Mouse (Mus musculus): ENCODE results near the gene Glrb. TPM values are rescaled to one million over a fixed set of nuclear protein-coding genes. Genes with fewer than 3 reads are reported as not detected.

Glrb gene
- total RNA-seq (2017): not detected in 2 replicates

DNA sequence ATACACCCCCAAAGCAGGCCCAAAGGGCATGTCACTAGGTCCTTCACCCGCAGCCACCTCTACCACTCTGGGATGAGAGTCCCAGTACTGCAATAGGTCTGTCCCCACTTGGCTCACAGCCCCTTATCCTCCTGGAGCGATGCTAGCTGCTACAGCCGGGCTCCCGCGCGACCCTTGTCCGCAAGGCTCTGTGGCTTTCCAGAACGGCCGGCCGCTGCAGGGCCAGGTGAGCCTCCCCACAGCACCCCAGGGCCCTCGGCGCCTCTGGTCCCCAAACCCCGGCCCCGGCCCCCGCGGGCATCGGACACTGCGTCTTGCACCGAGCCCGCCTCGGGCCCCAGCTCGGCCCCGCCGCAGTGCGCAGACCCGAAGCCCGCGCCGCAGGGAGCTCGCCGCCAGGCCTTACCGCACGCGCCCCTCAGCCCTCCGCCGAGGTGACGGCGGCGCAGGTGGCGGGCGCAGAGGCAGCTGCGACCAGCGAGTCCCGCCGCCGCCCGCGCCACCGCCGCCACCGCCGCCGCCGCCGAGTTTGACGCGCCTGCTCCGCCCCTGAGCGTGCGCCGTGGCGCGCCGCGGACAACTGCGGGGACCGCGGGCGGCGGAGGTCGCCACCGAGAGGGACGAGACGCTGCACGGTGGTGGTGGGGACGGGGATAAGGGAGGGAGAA is at the start of gene Glrb:
Glrb (minus strand) TSS at position 550 of the 668 bp plus-strand sequence.
- ATAC-seq (replicated peaks; ENCODE audit: low read depth, poor library complexity, severe bottlenecking): 0 out of 2 replicates have a peak, but pooled peaks have one; percentile 42

DNA sequence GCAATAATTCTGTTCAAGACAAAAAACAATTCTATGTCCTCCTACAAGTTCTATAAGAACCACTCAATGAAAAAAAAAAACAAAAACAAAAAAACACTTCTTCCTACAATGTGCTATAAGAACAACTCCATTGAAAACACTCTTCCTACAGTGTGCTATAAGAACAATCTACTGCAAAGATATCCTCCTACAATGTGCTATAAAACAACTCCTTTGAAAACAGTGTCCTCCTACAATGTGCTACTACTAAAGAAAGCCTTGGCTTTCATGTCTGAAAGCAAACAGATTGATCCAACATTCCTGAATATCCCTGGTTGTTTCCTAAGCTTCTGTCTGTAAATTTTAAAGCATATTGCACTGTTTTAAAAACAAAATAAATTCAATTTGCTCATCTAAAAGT is 46.5 kb upstream of the Glrb start:
- no peak for ATAC-seq (replicated peaks; ENCODE audit: low read depth, poor library complexity, severe bottlenecking)

DNA sequence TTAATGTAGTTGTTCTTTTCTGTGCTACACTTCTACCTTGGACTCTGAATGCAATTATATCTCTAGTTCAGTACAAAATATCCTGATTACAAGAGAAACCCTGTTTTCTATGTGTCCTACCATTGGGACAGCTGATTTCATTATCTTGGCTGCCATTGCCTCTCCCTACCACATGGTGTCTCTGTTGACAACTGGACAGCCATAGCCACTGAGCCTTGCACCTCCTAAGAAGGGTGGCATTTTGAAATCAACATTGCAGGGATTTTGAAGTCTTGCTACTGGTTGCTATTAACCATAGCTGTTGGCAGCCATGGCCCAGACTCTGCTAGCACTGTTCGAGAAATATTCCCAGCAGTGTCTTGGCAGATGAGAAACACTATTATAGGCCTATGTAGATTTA is 45.1 kb upstream of the Glrb start:
- ATAC-seq (replicated peaks; ENCODE audit: low read depth, poor library complexity, severe bottlenecking): peak; percentile 98

DNA sequence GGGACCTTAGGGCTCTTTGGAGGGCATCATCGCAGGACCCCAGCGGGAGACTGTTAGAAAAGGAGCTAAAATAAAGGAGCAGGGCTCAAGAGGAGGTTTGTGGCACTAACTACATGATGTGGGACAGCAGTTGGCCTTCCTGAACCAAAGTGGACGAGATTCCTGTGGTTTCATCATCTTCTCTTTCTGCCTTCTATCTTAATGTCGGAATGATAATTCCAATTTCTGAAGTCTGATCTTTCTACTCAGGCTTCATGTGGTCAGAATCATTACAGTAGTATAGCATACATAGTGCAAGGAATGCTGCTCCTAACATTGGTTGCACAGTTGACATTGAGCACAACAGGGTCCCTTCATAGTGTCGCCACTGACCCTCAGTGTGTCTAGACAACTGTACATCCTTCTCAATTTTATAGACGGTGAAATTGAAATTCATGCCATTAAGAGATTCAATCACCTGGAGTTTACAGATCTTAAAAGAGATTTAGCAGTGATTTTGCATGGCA is 372 bp upstream of the Glrb start:
- no peak for ATAC-seq (replicated peaks; ENCODE audit: low read depth, poor library complexity, severe bottlenecking)

DNA sequence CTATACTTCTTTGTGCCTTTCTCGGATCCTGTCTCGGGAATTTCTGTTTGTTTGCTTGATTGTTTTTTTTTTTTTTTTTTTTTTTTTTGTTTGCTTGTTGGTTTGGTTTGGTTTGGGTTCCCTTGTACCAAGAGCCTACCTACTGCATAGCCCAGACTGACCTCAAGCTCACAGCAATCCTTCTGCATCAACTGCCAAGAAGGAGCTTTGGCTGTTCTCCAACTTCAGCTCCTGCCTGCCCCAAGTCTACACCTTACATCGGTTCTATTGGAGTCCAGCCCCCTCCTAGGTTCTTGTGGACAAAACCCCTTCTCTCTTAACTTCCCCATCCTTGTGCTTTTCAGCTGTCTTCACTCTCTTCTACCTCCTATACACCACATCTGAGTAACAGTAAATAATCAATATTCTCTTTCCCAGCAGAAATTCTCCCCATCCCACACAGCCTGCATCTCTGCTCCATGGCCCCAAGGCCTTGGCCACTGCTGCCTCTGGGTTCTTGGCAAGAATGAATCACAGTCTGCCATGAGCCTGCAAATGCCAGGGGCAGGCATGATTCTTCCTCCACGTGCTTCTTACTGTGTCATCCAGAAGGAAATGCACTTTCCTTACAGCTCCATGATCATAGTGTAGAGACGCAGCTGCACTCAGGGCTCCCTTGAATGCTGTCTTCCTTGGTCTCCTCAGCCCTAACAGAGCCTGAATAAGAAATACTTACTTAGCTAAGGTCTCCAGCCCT is 18.5 kb downstream of the Glrb start:
- ATAC-seq (replicated peaks; ENCODE audit: low read depth, poor library complexity, severe bottlenecking): no peak

DNA sequence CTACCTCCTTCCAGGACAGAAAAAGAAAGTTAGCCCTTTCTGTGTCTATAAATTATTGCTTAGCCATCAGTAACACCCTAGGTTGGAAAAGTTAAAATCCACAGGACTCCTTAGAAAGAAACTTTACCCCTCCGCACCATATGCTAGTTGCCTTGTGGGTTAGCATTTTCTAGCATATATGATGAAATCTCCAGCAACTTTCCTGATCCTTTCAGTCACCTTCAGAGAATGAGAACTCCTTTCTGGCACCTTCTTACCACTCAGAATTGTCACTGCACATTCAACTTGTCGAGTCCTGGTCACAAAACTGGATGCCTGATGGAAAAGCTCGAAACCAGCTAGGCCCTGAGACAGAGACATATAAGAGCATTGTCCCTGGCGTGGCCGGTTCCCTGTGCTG is 19.1 kb downstream of the Glrb start:
- ATAC-seq (replicated peaks; ENCODE audit: low read depth, poor library complexity, severe bottlenecking): no peak

DNA sequence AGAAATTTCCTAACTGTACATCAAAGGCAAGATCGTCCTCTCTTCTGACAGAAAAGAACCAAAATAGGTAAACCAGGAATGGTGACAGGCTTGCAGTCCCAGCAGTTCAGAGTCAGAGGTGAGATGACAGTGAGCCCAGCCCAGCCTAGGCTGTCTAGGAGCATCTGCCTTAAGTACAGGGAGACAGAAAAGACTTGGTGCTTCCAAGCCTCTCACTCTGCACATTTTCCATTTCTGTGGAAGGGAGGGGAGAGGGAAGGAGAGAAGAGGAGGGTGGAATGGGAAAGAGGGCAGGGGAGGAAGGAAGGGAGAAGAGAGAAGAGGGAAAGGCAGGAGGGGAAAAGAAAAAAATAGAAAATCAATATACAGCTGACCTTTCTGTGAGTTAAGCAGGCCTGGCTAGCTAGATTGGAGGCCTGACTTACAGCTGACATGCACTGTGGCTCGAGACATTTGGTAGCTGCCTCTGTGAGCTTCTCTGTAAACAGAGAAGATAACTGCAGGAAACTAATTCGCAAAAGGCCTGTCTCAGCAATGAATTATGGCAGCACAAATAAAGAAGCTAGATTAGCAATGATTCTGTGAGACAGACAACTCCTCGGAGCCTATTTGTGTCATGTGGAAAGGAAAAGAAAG is 20.3 kb downstream of the Glrb start:
- ATAC-seq (replicated peaks; ENCODE audit: low read depth, poor library complexity, severe bottlenecking): no peak

DNA sequence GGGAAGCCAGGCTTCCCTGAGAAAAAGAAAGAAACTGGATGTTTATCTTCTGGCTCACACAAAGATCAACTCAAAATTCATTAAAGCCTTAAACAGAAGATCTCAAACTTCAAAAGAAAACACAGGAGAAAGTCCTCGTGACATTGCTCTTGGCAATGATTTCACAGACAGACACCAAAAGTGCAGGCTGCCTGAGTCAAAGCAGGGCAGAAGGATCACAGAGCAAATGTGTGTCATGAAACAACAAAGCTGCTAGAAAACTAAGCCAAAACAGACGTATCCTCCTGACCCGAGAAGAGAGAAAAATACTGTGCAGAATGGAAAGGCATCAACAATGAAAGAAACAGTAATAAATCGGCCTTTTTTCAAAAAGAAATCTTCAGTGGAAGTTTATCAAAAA is 22.4 kb downstream of the Glrb start:
- no peak for ATAC-seq (replicated peaks; ENCODE audit: low read depth, poor library complexity, severe bottlenecking)

DNA sequence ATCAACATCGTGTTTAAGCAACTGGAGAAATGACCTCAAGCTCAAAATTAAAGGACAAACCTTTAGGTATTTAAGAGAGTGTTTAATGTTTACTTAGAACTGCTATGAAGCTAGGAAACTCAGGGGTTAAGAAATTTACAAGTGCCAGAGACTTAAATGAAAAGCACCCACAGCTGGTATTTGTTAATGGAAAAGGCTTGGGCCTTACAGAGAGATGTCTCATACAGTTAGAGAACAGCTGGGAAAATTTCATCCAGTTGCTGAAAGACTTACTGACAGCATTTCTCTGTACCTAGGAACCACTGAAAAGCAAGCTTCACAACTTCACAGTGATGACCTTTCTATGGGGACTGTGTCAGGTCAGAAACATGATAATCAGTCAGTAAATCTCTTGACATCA is 28.3 kb downstream of the Glrb start:
- no peak for ATAC-seq (replicated peaks; ENCODE audit: low read depth, poor library complexity, severe bottlenecking)

DNA sequence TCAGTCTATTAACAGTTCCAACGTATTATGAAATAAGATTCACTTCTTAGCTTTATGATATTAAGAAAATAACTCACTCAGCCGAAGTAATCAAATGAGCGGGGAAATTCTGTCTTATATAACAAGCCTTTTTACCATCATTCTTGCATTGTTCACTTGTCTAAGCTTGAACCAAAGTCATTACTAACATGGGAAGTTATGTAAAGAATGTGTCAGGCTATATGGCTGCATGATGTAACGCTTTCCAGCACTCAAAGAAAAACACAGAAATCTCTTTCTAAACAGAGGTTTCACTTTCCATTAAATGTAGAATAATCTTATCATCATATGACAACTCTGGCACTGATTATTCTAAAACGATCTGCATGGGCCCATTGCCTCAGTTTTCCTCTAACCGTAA is 29.9 kb downstream of the Glrb start:
- ATAC-seq (replicated peaks; ENCODE audit: low read depth, poor library complexity, severe bottlenecking): no peak

DNA sequence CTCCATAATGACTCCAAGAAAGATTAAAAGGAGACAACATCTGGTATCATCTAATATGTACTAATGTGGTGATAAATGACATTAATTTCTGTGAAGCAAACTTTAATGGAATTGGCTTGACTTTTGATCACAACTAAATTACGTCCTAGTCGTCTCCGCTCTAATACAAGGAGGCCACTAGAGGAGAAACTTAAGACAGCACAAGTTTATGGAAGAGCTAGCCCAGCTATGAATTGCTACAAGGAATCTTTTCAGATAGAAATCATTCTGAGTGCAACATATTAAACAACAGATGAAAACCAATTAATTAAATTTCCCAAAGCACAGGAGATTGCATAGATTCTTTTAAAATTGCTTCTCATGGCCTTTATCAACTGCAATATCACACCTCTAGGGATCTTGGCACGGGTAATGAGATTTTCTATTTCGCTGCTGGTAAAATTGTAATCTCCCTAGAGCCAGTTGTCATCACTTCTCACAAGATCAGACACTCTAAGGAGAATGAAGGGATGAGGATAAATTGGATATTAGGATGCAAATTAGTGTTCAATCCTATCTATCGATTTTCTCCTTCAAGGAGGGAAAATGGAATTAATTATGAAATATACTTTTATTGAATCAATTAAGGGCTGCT is 32.7 kb downstream of the Glrb start:
- ATAC-seq (replicated peaks; ENCODE audit: low read depth, poor library complexity, severe bottlenecking): no peak

DNA sequence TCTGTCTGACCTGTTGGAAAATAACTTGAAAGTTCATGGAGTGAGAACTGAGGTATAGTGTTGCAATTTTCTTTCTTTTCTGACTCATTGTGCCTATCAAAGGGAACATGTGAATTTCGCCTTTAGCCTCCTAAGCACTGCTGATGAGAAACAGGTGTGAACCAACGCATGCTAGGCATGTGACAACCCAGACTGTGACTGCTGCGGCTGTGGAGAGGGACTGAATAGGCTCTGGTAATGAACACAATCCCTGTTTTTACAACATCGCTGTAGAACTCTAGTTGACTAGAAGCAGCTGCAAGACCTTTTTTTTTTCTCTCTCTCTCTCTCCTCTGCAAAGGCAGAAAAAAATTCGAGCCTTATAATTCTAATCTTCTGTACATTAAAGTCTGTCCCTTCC is 34.9 kb downstream of the Glrb start:
- ATAC-seq (replicated peaks; ENCODE audit: low read depth, poor library complexity, severe bottlenecking): no peak

DNA sequence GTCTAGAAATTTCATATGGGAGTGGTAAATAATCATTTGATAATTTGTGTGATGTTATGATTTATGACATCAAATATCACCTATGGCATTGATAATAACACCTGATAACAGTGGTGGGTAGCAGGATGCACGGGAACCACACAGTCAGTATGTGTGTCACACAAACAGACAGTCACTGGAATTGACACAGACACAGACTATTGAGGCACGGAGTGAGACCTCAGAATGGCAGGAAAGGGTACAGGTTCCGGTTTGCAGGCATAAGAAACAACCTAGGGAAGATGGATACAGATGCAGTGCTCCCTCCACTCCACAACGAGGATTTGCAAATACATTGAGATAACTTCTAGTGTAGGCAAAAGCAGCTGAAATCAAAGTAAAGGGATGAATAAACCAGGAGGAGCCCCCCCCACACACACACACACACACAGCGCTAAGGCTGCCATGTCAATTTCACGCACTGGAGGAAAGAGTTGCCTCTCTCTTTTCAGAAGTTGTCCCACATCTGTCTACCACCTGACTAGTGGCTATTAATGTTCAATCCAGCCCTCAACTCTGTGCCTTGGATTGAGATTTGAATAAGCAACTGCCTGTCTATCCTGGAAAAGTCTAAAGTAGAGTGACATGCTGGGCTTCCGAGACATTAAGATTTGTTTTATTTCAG is 38.6 kb downstream of the Glrb start:
- no peak for ATAC-seq (replicated peaks; ENCODE audit: low read depth, poor library complexity, severe bottlenecking)

DNA sequence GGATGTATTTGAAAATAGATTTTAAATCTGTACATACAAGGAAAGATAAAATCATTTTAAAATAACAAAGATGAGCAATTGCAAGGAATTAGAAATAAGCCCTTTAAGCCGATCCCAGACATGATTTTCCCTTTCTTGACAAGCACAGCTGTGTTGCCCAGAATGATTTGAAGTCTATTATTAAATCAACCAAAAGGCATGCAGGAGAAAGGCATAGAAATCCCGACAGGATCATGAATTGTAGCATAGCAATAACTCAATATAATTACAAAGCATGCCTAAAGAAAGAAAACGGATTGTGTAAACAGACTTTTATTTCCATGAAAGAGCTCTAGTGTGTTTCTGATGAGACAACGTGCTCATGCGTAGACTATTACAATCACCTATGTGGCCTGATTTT is 39.4 kb downstream of the Glrb start:
- no peak for ATAC-seq (replicated peaks; ENCODE audit: low read depth, poor library complexity, severe bottlenecking)

DNA sequence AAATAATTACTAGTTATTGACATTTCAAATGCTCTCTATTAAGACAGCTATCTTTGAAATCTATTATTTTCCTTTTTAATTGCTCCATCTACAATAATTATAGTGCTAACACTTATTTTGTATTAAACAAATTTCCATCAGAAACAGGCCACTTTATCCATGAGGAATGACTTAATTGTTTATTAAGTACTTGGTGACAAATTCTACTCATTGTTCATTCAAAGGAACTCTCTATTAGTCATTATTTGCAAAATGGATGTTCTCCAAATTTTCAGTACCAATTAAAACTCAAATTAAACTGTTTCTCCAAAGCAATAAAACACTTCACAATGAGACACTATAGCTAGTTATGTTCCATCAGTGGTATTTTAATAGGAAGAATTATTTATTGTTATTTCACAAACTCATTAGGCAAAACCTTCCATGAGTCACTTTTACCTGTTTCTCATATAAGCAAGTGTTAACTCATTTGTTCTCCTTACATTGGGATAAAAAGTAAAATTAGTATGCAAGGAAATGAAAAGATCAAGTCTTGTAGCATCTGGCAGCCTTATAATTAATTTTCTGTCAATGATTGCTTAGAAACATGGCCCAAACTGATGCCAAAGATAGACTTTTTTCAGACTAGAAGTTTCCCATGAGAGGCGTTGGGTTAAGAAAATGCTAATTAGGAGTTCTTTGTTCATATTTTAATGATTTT is 41.8 kb downstream of the Glrb start:
- ATAC-seq (replicated peaks; ENCODE audit: low read depth, poor library complexity, severe bottlenecking): no peak

DNA sequence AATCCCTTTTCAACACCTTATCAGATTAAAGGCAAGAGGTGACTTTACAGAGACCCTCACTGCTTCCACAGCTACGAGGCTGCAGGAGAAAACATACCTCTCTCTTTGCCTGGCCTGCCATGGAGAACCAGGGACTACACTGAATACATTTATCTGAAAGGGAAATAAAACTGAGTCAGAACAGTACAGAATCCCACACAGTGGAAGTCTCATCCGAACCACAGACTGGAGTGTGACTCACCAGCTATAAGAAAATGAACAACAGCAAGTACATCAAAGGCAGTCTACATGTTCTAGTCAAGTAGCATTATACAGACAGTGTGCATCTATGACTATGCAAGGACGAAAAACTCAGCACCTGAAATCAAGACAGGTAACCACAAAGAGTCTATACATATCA is 46.1 kb downstream of the Glrb start:
- ATAC-seq (replicated peaks; ENCODE audit: low read depth, poor library complexity, severe bottlenecking): no peak

DNA sequence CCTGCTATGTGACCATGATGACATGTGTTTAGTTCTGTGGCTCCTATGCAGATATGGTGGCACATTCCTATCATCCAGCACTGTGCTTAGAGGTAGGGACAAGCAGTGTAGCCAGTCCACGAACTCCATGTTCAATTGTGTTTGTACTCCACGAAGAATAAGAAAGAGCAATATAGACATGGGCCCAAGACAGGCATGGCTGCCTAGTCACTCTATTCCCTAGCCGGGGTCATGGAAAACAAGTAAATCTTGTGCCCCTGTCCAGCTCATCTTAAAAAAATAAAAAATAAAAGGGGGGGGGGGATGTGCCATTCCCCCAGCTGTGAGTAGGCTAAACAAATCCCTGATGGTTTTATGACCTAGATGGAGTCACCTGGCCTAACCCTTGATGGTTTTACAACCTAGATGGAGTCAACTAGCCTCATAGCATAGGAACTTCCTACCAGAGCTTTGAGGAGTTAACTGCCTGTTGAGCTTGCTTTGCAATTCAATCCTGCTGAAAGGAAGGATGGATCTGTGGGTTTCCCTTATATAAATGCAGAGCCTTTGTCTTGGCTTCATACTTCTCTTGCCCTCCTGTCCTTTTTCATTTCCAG is 60.5 kb downstream of the Glrb start:
- ATAC-seq (replicated peaks; ENCODE audit: low read depth, poor library complexity, severe bottlenecking): no peak

DNA sequence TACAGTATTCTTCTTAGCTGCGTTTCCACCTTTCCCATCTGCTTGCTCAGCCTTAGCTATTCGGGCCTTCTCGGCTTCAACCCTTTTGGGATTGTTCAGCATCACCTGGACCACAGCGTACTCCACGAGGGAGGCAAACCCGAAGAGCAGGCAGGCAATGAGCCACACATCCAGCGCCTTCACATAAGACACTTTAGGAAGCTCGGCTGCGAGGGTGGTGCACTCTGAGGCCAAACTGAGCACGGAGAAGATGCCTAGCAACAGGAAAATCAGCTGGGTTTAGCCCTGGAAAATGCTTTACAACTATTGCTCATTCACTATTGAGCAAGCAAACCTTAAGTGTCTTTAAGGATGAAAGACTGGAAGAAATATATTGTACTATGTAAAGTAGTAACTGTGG is 62.5 kb downstream of the Glrb start:
- no peak for ATAC-seq (replicated peaks; ENCODE audit: low read depth, poor library complexity, severe bottlenecking)

DNA sequence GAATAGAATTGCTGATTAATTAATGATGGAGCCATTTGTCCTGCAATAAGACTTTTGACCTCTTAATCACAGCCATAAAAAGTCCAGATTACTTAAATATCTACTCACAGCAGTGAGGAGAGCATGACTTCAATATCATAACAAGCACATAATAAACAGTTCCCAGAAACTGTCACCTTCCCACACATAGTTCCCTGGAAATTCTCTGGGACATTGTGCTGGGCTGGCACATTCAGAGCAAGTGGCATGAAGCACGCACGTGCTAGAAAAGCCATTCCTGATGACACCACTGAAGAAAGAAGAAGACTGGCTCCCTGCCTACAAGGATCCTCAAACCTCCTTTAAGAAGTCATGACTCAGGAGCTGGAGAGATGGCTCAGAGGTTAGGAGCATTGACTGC is 67.8 kb downstream of the Glrb start:
- no peak for ATAC-seq (replicated peaks; ENCODE audit: low read depth, poor library complexity, severe bottlenecking)

All from common myeloid progenitor, adult 5-6 weeks (primary cell).